Mouse (Mus musculus) thymus, postnatal 10 days (tissue): Measurements from ENCODE around the gene Clmn.

Source experiments
- DNase-seq, 2 experiments: peaks; one replicate each; pipeline ENCODE4 v3.0.0; 2021; ENCODE audit warnings: low spot score in 2 of 2

Clmn gene

DNA sequence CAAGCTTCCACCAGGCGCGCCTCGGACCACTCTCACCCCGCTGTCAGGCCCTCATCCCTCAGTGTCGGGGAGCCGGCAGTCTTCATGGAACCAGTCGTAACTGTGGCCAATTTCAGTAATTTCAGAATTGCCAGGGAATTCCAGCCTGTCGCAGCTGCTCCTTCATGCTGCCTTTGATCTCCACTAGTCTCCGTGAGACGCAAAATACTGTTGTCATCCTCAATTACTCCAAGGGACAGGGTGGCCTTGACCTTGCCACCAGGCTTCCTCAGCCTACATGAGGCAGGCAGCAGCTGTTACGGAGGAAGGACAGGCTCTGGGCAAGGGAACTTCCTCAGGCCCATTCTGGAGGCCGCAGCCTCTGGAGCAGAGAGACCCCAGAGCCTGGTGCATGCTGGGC lies 15.5 kb upstream of the Clmn start:
- DNase-seq, result no peak

DNA sequence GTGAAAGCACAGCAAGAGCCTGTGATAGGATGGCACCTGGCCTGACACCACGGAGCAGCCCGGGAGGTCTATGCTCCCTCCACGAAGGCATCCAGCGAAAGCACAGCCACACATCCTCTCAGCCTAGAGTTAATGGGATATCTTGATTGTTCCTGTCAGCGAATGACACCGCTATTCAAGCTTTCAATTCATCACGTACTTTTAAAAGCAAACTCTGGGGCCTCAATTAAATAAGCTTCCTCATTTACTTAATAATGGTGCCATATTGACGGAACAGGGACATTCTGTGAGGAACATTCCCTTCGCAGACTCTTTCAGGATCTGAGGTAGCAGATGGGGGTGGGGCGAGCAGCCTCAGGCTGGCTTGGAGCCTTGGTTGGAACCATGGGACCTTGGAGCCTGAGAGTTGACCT lies 14.7 kb upstream of the Clmn start:
- no peak for DNase-seq

DNA sequence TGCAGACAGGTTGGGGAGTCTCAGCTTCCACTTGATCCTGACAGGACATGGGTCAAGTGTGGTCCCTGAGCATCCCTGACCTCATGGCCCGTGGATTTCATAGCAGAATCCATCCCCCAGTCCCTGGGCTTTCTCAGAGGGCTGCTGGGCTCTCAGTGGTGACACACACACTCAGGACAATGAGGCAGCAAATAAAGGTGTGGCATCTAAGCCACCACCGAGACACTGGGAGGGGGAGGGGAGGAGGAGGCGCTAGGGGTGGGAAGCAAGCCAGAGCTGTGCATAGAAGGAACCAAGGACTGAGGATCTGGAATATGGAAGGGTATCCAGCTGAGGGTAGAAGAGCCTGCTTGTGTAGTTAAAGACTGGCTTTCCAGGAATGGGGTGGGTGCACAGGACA lies 11.2 kb upstream of the Clmn start:
- no peak for DNase-seq

DNA sequence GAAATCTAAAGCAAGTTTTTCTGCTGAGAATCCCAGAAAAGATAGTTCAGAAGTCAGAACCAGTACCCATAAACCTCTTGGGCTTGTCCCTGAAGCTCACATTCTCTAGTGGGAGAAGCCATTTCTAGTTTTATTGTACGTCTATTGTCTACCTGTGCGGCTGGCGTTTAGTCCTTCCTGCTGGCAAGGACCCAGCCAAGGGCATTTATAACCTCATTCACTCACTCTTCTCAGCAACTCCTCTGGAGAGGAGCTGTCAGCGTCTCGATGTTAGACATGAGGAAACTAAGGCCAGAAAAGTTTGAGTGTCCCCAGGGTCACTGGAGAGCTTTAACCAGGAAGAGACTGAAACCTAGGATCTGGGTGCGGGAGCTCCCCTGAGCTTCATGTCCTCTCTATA lies 7.1 kb upstream of the Clmn start:
- DNase-seq, result no peak

DNA sequence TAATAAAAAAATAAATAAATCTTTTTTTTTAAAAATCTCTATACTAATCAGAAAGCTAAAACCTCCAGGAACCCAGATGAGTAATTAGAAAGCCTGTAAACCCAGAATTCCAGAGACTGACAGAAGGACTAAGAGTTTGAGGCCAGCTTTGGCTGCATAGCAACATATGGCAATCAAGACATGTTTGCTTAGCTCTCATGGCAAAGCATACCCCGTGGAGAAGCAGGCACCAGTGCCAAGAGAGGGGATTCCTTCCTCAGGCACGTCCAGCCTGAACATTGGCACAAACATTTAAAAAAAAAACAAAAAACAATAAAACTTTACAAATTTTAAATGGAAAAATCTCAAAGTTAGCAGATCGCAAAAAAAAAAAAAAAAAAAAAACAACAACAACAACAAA lies 4.9 kb upstream of the Clmn start:
- no peak for DNase-seq

DNA sequence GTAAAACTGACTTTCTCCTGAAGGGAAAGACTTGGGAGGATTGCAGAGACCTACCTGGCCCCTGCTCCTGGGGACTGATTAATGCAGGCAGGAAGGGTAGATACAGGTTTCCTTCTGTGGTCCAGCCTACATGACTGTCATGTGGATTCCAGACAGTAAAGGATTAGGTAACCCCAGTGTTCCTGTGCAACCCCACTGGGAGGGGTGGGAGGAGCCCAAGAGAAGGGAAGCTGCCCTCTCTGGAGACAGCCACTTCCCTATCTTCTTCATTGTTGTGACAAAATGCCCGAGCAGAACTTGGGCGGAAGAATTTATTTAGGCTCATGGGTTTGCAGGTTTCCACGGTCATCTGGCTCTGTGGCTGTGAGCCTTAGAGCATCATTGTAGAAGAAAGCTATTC lies 3.6 kb upstream of the Clmn start:
- no peak for DNase-seq

DNA sequence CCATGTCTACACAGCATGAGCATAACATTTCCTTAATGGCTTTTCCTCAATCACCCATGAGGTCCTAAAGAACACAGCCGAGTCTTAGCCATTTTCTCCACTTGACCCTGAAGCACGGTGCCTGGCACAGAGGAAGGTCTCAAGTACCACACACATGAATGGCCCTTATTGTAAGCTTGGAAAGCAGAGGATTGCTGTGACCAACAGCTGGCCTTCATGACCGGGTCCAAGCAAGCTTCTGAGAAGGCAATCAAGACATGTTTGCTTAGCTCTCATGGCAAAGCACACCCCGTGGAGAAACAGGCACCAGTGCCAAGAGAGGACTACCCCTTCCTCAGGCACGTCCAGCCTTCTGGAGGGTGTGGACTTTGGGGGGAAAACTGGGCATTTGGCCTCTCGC lies 3.0 kb upstream of the Clmn start:
- no peak for DNase-seq

DNA sequence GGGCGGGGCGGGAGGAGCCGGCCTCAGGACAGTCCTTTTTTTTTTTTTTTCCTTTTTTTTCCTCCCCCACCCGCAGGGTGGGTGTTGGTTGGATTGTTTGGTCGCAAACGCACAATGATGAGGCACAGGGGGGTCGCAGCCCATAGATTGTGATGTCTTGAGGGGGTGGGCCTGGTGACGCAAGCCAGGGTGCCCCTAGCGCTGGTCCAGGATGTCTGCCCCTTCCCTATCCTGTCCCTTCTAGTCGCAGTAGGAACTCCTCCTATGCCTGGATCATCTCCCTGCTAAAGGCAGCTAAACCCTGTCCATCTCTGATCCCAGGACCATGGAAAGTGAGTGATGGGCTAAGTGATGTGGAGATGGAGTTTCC lies 275 bp upstream of the Clmn start:
- DNase-seq, result no peak

DNA sequence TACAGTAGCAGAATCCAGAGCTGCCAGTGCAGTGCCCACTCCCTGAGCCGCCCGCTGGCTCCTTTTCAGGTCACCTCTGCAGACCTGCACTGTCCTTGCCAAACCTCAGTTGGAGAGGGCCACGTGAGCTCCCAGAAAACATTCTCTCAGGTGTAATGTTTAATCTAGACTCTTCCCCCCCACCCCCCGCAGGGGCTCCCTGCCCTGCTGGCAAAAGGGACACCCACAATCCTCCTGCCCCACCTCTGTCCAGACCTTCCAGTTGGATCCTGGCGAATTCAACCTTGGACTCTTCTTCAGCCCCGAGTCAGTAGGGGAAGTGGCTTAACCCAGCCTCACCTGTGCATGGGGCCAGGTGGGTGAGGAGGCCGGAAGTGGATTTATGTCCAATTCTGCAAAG lies 1.2 kb downstream of the Clmn start:
- DNase-seq, result no peak

DNA sequence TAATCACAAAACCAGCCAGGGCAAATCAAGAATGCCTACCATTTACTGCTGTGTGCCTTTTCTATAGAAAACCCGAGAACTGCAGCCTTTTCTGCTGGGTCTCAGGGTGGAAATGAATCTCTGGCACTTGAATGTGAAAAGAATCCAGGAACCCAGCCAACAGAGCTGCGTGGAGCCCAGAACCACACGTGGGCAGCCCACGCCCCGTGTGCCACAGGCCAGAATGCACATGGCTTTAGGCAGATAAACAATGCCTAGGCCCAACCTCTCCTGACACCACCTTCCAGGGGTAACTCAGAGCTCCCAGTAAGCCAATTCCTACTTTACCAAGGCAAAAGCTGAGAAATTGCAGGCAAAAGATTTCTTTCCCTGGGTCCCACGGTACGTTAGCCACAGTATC lies 5.7 kb downstream of the Clmn start:
- no peak for DNase-seq

DNA sequence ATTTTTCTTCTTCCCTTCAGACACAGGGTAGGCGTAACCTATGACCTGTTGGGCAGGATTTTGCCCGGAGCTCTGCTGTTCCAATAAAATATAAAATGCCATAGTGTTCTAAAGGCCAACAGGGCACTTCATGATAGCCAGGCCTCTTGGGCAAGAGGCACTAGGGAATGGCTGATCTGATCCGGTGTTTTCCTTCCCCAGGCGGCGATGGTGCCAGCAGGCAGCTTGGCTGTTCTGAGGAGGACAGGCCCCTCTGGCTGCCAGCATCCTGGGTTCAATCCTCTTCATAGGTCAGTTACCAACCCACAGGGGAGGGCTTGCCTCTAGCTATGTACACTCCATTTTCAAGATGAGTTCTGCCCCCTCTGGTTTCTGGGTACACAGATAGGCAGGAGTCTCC lies 6.1 kb downstream of the Clmn start:
- no peak for DNase-seq

DNA sequence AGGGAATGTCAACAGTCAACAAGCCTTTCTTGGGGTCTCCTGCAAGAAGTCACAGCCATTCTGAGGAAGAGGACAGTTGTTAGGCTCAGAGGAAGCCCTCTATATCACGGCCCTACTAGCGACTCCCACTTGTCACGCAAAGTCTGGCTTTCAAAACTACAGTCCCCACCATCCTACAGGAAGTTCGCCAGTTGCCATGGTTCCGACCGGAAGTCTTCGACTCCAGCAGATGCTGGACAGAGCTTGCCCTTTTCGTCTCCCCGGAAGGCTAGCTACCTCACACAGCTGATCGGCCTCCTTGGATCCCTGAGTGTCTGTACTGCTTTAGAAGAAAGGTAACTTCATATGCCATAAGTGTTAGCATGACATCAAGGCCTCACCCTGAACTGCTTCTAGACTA lies 7.3 kb downstream of the Clmn start:
- DNase-seq, result no peak

DNA sequence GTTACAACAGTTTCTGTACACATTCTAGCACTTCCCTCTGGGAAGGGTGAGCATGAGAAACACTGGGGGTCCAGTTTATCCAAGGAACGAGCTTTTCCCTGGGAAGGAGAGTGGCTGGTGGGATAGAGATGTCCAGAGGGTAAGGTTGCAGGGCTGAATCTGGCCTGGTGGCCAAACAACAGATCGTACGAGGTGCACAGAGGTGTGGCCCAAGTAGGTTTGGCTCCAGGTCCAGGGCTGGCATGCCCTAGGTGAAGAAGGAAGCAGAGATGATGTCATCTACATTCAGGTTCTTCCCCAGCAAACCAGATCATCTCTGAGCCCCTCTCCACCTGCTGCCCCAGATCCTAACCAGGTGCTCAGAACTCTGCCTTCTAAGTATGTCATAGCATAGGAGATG lies 8.3 kb downstream of the Clmn start:
- DNase-seq, result no peak

DNA sequence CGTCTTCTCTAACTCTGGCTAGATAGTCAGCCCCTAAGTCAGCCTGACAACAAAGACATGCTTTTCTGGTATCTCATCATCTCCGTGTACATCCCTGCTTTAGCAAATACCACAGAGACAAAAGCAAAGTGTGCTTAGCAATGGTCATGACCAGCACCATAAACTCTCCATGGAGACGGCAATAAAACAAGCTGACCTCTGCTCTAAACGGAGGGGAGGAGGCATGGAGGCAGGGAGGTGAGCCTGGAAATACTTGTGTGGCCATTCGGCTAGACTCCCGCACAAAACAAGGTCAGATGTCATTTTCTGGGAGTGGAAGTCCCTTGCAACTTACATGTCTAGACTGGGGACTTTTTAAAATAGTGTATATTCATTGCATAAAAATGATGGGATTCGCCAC lies 9.3 kb downstream of the Clmn start:
- no peak for DNase-seq

DNA sequence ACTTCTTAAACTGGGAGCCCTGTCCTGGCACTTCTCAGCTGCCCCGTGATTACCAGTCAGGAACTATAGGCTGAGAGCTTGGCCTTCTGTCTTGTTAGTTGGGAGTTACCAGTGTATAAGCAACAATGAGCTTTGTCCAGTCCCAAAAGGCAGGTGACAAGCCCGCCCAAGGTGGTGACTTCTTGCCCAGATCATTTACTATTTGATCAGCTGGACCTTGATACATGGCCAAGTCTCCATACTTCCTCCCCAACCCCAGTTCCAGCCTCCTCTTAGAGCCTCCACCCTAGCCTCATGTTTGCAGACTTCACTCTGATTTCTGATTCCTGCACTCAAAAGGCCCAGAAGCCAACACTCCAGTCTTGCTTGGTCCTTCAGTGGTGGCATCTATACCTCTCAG lies 10.1 kb downstream of the Clmn start:
- no peak for DNase-seq

DNA sequence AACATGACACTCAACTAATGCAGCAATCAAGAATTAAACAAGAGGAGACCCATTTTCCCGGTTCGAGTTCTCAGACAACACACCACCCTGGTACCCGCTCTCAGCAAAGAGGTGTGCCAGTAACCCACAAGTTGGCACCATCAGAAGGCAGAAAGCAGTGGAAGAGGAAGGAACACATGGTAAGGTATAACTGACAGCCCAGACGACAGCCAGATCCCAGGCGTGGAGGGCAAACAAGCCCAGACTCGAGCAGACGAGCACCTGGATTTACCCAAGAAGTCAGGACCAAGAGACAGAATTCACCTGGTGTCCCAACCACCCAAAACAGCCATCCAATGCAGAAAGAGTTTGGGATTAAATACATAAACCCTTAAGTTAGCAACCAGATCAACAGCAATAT lies 11.5 kb downstream of the Clmn start:
- no peak for DNase-seq

DNA sequence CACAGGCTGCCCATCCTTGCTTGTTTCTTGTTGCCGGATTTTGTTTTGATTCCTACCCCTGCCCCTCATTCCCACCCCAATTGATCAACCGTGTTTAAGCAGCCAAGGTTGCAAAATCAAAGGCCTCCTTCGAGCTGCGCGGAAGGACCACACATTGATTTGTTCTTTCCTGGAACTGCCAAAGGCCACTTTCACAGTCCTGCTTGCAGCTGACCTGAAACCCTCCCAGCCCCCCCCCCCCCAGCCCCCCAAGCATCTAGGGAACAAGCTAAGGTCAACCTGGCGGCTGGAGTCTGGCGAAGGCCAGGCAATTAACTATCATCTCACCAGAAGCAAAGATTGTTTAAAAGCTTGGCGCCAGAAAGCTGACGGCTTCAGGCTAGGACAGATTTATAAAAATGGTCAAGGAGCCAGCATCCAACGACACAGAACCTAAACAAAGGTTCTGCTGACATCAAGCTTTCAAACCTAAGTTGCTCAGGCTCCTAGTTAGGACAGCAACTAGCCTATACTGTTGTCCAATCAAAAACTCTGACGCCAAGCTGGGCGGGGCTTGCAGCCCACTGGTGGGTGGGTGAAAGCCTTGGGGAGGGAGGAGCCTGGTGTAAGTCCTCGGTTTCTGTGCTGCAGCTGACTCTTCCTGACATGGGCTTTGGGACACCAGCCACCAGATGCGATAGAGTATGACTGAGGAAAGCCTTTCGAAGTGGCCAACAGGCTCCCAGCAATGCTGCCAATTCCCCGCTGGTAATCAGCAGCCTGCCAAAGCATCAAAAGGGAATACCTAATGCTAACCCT lies 13.0 kb downstream of the Clmn start:
- DNase-seq, result no peak

DNA sequence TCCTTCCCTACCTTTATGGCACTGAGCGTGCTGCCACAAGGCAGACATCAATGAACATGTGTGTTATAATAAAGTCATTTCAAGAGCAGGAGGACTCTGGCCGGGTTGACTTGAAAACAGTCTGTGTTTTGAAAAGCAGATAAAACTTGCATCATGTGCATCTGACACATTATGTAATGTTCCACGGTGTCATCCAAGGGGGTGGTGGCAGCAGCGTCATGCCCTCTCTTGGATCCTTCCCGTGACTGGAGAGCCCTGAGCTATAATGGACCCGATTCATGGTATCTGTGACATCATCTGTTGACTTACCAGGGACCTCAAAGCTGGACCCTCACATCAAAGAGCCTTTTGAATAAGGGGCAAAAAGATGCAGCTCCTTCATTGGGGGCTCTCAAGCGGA lies 14.8 kb downstream of the Clmn start:
- no peak for DNase-seq

DNA sequence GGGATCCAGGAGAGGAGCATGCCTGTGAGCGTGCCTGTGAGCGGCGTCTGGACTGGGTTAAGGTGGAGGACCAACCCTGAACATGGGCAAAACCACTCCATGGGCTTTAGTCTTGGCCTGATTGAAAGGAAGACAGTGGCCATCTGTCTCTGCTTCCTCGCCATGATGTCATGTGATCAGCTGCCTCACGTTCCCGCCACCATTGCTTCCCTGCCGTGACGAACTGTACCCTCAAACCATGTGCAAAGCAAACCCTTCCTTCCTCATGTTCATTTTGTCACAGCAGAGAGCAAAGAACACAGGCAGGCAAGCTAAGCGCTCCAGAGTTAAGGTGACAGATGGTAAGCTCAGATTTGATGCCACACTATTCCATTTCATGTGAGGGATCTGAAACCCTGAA lies 16.2 kb downstream of the Clmn start:
- DNase-seq, result no peak

DNA sequence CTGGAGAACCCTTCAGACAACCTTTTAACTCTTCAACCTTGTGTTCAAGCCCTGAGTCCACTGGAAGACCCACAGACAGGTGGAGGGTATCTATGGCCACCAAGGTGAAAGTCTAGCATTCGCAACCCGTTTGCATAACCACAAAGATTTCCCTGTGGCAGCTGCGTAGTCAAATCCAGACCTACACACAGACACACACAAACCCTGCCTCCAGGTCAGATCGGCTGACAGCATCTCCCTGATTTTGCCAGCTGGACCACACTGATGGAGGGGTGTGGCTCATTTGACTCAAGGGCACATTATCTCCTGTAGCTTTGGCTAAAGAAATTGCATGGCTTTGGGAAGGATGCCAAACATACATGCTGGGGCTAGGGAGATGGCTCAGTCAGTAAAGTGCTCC lies 17.6 kb downstream of the Clmn start:
- DNase-seq, result no peak

DNA sequence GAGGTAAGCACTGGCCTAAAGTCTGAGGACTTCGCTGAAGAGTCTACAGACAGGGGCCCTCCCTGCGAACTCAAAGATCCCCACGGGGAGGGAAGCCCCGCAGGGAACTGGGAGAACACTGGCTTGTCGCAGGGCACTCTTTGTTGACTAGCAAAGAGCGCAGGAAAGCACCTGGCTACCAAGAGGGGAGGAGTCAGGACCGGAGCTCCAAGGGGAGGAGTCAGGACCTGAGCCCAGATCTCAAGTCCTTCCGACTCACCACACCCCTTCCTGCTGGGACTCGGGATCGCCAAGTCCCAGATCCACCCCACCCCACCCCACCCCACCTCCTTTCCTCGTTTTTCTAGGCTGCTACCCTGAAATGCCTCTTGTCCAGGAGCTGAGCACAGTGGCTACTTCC lies 19.2 kb downstream of the Clmn start:
- DNase-seq, result no peak

DNA sequence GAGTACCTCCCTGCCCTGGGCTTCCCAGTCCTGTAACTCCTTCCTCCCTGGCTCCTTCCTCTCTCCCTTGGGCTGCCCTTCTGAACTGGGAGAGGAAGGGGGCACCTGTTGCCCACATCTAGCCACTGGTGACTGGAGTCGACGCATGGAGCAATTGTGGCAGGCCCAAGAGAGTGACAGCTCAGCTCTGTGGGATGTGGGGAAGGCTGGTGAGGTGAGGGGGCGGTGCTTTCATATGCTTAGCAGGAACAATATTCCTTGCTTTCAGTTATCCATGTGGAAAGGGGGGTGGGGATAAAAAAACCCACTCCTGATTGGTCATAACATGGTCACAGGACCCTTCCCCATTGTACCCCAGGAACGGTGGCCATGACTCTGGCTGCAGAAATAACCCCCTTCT lies 19.9 kb downstream of the Clmn start:
- no peak for DNase-seq

DNA sequence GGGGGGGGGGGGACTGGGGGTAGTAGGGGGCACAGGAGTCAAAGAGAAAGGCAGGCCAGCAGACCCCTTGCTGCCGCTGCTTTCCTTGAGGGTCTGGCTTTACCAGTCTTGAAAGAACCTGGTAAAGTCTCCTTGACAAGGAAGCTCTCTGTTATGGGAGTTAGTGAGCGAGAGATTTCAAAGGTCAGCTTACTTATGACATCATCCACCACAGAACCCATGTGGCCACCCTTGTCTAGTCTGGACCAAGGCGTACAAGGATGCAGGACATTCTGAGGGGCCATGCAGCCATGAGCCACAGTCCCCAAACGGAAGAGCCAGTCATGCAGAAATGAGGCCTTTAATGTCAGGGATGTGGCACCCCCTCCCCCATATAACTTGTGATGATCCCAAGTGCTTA lies 20.6 kb downstream of the Clmn start:
- DNase-seq, result no peak

DNA sequence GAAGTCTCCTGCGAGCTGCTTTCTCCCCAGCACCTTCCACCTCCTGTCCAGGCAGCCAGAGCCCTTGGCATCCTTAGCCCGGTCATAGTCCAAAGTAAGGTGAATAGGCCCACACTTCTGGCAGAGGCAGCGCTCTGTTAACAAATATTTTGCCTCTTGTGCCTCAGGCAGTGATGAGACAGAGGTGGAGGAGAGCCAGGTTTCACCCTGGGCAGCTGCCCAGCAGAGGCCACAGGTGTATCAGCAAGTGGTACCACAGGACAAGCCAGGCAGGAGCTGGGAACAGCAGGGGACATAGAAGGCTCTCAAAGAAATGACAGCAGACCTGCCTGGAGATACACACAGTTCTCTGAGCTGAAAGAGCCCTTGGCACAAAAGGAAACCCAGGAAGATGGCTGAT lies 23.6 kb downstream of the Clmn start:
- DNase-seq, result no peak

DNA sequence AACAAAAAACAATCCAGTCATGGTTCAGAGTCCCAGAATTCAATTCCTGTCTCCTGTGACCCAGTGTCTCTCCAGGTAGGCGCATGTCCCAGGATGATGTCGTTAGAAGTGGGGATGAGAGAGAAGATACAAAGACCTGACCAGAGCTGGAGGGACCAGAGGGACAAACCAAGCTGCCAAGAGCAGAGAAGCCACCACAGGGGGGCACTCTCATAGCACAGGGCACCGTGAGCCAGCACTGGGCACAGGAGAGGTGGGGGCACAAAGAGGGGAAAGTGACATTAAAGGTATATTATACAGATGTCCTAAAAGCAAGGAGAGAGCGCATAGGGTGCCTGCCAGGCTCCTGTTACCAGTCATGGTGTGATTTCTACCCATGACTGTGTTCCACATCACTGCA lies 25.9 kb downstream of the Clmn start:
- no peak for DNase-seq
